Mouse (Mus musculus) E14TG2a.4 (cell line): Measurements from ENCODE around the gene Nqo2.

Source experiments
- H3K27me3 ChIP-seq: 2 replicates; pipeline ENCODE4 v1.6.1; 2014; ENCODE audit warnings: low read length, control low read depth; ENCODE audit not compliant: insufficient read depth
- H3K36me3 ChIP-seq: 2 replicates; pipeline ENCODE4 v1.6.1; 2014; ENCODE audit warnings: low read length, control low read depth; ENCODE audit not compliant: insufficient read depth
- H3K4me1 ChIP-seq: replicated peaks from 2 replicates; pipeline ENCODE4 v1.6.1; 2014; ENCODE audit warnings: low read depth, low read length, control low read depth
- H3K4me3 ChIP-seq: replicated peaks from 2 replicates; pipeline ENCODE4 v1.5.1; 2014; ENCODE audit warnings: mild to moderate bottlenecking, low read length
- H3K9me3 ChIP-seq: 2 replicates; pipeline ENCODE4 v1.6.1; 2014; ENCODE audit warnings: low read length, control low read depth
- CTCF ChIP-seq: conservative IDR thresholded peaks from 2 replicates; pipeline ENCODE4 v1.5.1; 2014; ENCODE audit warnings: low read length
- NANOG ChIP-seq: IDR thresholded peaks from 2 replicates; pipeline ENCODE4 v1.6.1; 2014; ENCODE audit warnings: borderline replicate concordance, low read length, mixed read lengths
- POU5F1 ChIP-seq: IDR thresholded peaks from 2 replicates; pipeline ENCODE4 v1.6.1; 2014; ENCODE audit warnings: low read length, borderline replicate concordance

Nqo2 gene

GRCm38 (mm10) chr13:33941288-33941808 lies 23.1 kb upstream of the Nqo2 start:
- Histone ChIP-seq H3K36me3 (no peaks in the 10 kb centered on the region), H3K4me3 (no peak overlapping the region), H3K9me3 (peaks cover 51% of the 10 kb centered on the region), H3K4me1 (peaks cover 1% of the 10 kb centered on the region), H3K27me3 (no peaks in the 10 kb centered on the region)
- no peak for TF ChIP-seq POU5F1
- TF ChIP-seq CTCF: no peak
- no peak for TF ChIP-seq NANOG

GRCm38 (mm10) chr13:33942212-33942779 lies 22.2 kb upstream of the Nqo2 start:
- TF ChIP-seq CTCF (peak; percentile 74), POU5F1 (no peak)
- peaks cover 42% of the 10 kb centered on the region for H3K9me3 ChIP-seq
- peaks cover 3% of the 10 kb centered on the region; the same call in 1 of the 2 replicates for H3K4me1 ChIP-seq
- no peaks in the 10 kb centered on the region for H3K36me3 ChIP-seq
- H3K4me3 ChIP-seq: no peak overlapping the region
- no peaks in the 10 kb centered on the region for H3K27me3 ChIP-seq

GRCm38 (mm10) chr13:33951308-33952074 lies 13.0 kb upstream of the Nqo2 start:
- Histone ChIP-seq H3K4me1 (peaks cover under 1% of the 10 kb centered on the region; the same call in 1 of the 2 replicates), H3K9me3 (no peaks in the 10 kb centered on the region), H3K4me3 (no peak overlapping the region), H3K27me3 (no peaks in the 10 kb centered on the region), H3K36me3 (no peaks in the 10 kb centered on the region)
- TF ChIP-seq NANOG (no peak), POU5F1 (no peak), CTCF (no peak)

GRCm38 (mm10) chr13:33952075-33952449 lies 12.4 kb upstream of the Nqo2 start:
- Histone ChIP-seq H3K4me1 (no peaks in the 10 kb centered on the region), H3K27me3 (no peaks in the 10 kb centered on the region), H3K9me3 (no peaks in the 10 kb centered on the region), H3K36me3 (no peaks in the 10 kb centered on the region), H3K4me3 (no peak overlapping the region)
- TF ChIP-seq POU5F1 (no peak), CTCF (no peak), NANOG (no peak)

- no peaks in the 10 kb centered on the region for H3K9me3 ChIP-seq
- TF ChIP-seq NANOG: no peak
- TF ChIP-seq POU5F1: no peak
- no peak for TF ChIP-seq CTCF
Measured at GRCm38 (mm10) chr13:33952947-33953346, 11.5 kb upstream of the Nqo2 start.

GRCm38 (mm10) chr13:33956571-33957421 lies 7.7 kb upstream of the Nqo2 start:
- TF ChIP-seq NANOG (no peak), CTCF (peak; percentile 92), POU5F1 (no peak)
- H3K9me3 ChIP-seq: 0 out of 2 replicates have a peak, but pooled peaks cover 3% of the 10 kb centered on the region
- no peaks in the 10 kb centered on the region for H3K27me3 ChIP-seq
- H3K4me1 ChIP-seq: no peaks in the 10 kb centered on the region
- H3K36me3 ChIP-seq: no peaks in the 10 kb centered on the region
- H3K4me3 ChIP-seq: no peak overlapping the region

More at GRCm38 (mm10) chr13:33952947-33953346, 11.5 kb upstream of the Nqo2 start:
- Histone ChIP-seq H3K36me3 (no peaks in the 10 kb centered on the region), H3K4me1 (no peaks in the 10 kb centered on the region), H3K27me3 (no peaks in the 10 kb centered on the region), H3K4me3 (no peak overlapping the region)

GRCm38 (mm10) chr13:33959771-33960170 lies 4.7 kb upstream of the Nqo2 start:
- TF ChIP-seq NANOG (no peak), CTCF (no peak), POU5F1 (no peak)
- H3K27me3 ChIP-seq: no peaks in the 10 kb centered on the region
- H3K36me3 ChIP-seq: no peaks in the 10 kb centered on the region
- H3K4me3 ChIP-seq: no peak overlapping the region
- H3K4me1 ChIP-seq: peaks cover 12% of the 10 kb centered on the region
- 0 out of 2 replicates have a peak, but pooled peaks cover 3% of the 10 kb centered on the region for H3K9me3 ChIP-seq
